In the genomic region with DNA sequence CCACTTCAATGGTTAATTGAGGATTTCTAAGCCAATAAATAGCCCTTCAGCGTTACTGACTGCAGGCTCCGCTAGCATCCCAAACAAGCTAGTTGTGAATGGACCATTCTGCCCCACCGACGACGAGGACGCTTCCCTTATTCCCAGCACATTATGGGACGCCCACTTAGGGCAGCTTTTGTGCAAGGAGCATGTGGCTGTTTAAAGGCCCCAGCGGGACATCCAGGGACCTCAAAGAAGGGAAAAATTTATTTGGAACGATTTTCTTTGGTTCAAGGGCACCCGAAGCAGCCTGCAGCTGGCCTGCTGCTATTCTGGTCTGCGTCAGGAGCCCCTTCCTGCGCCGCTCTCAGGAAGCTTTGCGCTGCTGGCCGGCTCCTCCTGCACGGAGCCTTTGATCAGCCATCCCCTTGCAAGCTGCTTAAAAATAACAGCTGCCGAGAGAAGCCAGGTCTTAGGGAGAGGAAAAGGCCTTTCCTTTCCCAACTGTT, we compare ENCODE assay signal across 8 mouse cellular contexts.
DNase-seq lines count a peak whose midpoint lies in the region; ATAC-seq and TF ChIP-seq lines count a peak whose summit lies in the region.

No protein-coding gene starts in this region.

- no peak for TF ChIP-seq POLR2A in thymus, adult 2 months (IDR thresholded peaks at IDR 0.05; ENCODE audit: control insufficient read depth, extremely low read depth, insufficient read depth, low read length, poor library complexity)

- H3K9ac ChIP-seq in hindbrain, postnatal 0 days (replicated peaks; ENCODE audit: low read length) = 0 out of 2 replicates have a peak overlapping the region, but pooled peaks have one; percentile 31
- no peak overlapping the region; the same call in 1 of the 2 replicates for H3K9ac ChIP-seq in midbrain, embryonic 13.5 days (replicated peaks)

- H3K9me3 ChIP-seq in hindbrain, postnatal 0 days (ENCODE audit: low read length) = peaks cover 4% of the 10 kb centered on the region; the same call in 1 of the 2 replicates
- H3K9me3 ChIP-seq in midbrain, embryonic 13.5 days = 0 out of 2 replicates have a peak, but pooled peaks cover 5% of the 10 kb centered on the region

- WGBS in hindbrain, postnatal 0 days = 4% methylated on average over 17 of the region's 17 CpGs
- WGBS in midbrain, embryonic 13.5 days = under 1% methylated on average over 17 of the region's 17 CpGs
- 25% methylated on average over 17 of the region's 17 CpGs for WGBS in thymus, adult 2 months

- peak overlapping the region; percentile 62 for H3K27ac ChIP-seq in hindbrain, postnatal 0 days
- peak overlapping the region; percentile 73 for H3K27ac ChIP-seq in midbrain, embryonic 13.5 days
- H3K27ac ChIP-seq in thymus, adult 2 months (ENCODE audit: control insufficient read depth, insufficient read depth, low read length) = no peak overlapping the region

- TF ChIP-seq CTCF in hindbrain, postnatal 0 days (IDR thresholded peaks at IDR 0.05; ENCODE audit: low read depth) = no peak; the same call in 1 of the 2 replicates
- TF ChIP-seq CTCF in thymus, adult 2 months (IDR thresholded peaks at IDR 0.05; ENCODE audit: borderline replicate concordance, control insufficient read depth, extremely low read depth, insufficient read depth, low read length, poor library complexity) = no peak

- peak; percentile 16 for DNase-seq in ovary, adult 18-20 months (ENCODE audit: low spot score)
- DNase-seq in ovary, postnatal 10 days (ENCODE audit: low spot score) = no peak
- peak; percentile 57 for DNase-seq in gastrocnemius, postnatal 14 days
- peak; percentile 66 for DNase-seq in hindbrain, postnatal 0 days (ENCODE audit: low spot score)
- peak; percentile 17 to 50 for DNase-seq in left cerebral cortex, postnatal 25 days (ENCODE audit: low spot score in 2 of 2)
- peak; percentile 38 for DNase-seq in thymus, adult 2 months
- DNase-seq in c-Kit-positive CD71-positive TER-119-positive erythroid progenitor cells, embryonic 14.5 days (ENCODE audit: low spot score) = no peak

- H3K4me3 ChIP-seq in hindbrain, postnatal 0 days (ENCODE audit: low read length) = no peak overlapping the region
- peak overlapping the region; percentile 26 for H3K4me3 ChIP-seq in midbrain, embryonic 13.5 days (replicated peaks)
- no peak overlapping the region for H3K4me3 ChIP-seq in thymus, adult 2 months (ENCODE audit: control insufficient read depth, insufficient read depth, low read length)

- peak; percentile 84 for ATAC-seq in hindbrain, postnatal 0 days
- peak; percentile 97 for ATAC-seq in midbrain, embryonic 13.5 days

- no peaks in the 10 kb centered on the region for H3K4me1 ChIP-seq in hindbrain, postnatal 0 days (ENCODE audit: insufficient read depth, low read length)
- H3K4me1 ChIP-seq in midbrain, embryonic 13.5 days (replicated peaks) = peaks cover 12% of the 10 kb centered on the region
- peaks cover 15% of the 10 kb centered on the region for H3K4me1 ChIP-seq in thymus, adult 2 months (replicated peaks; ENCODE audit: control insufficient read depth, insufficient read depth, low read length)

- peak overlapping the region; percentile 49 for H3K4me2 ChIP-seq in hindbrain, postnatal 0 days (ENCODE audit: low read depth, low read length)
- H3K4me2 ChIP-seq in midbrain, embryonic 13.5 days (replicated peaks) = peak overlapping the region; percentile 50

- H3K27me3 ChIP-seq in hindbrain, postnatal 0 days (ENCODE audit: insufficient read depth, low read length) = no peaks in the 10 kb centered on the region
- 0 out of 2 replicates have a peak, but pooled peaks cover 6% of the 10 kb centered on the region for H3K27me3 ChIP-seq in midbrain, embryonic 13.5 days
- no peaks in the 10 kb centered on the region for H3K27me3 ChIP-seq in thymus, adult 2 months (ENCODE audit: control insufficient read depth, insufficient read depth, low read length)

- no peaks in the 10 kb centered on the region for H3K36me3 ChIP-seq in hindbrain, postnatal 0 days (ENCODE audit: insufficient read depth, low read length)
- no peaks in the 10 kb centered on the region for H3K36me3 ChIP-seq in midbrain, embryonic 13.5 days
- no peaks in the 10 kb centered on the region for H3K36me3 ChIP-seq in thymus, adult 2 months (ENCODE audit: control insufficient read depth, insufficient read depth, low read length)

- intact Hi-C loops in gastrocnemius, postnatal 14 days (cut with DNase I; ENCODE audit: low total_unique reads) = no loop called here
- intact Hi-C loops in left cerebral cortex, postnatal 25 days (cut with DNase I) = loop anchor here (5.0 kb wide), 1 partner anchor 255 kb away; no protein-coding TSS in a partner anchor

Comparison
In these comparisons a context has a peak if more than half of its experiments do, and no peak if none do; other contexts are left out.
1. DNase-seq: peak in ovary, adult 18-20 months (single experiment), gastrocnemius, postnatal 14 days (single experiment), hindbrain, postnatal 0 days (single experiment), left cerebral cortex, postnatal 25 days (2 of 2) and thymus, adult 2 months (single experiment); none in ovary, postnatal 10 days (single experiment) and c-Kit-positive CD71-positive TER-119-positive erythroid progenitor cells, embryonic 14.5 days (single experiment).